Mouse (Mus musculus) liver (tissue): ENCODE data around the gene Tep1.
"Not testable (repeated sequence)": the region's sequence is repeated elsewhere in the genome, so short reads cannot be mapped to it uniquely, and the experiment has no call there.

Experiments
- DNase-seq: peaks from one replicate; pipeline ENCODE4 v3.0.0-alpha.2; 2020; ENCODE audit warnings: mixed read lengths

Gene Tep1

GRCm38 (mm10) chr14:50868211-50868610 lies 2.1 kb downstream of the Tep1 start:
- DNase-seq: no peak

- DNase-seq: no peak
Observed at GRCm38 (mm10) chr14:50866966-50867365, 3.4 kb downstream of the Tep1 start.

- not testable (repeated sequence) for DNase-seq
Observed at GRCm38 (mm10) chr14:50865005-50865404, 5.4 kb downstream of the Tep1 start.

GRCm38 (mm10) chr14:50862641-50863040 lies 7.7 kb downstream of the Tep1 start:
- DNase-seq: no peak

- no peak for DNase-seq
Observed at GRCm38 (mm10) chr14:50855788-50856187, 14.6 kb downstream of the Tep1 start.

- peak; percentile 30 for DNase-seq
Observed at GRCm38 (mm10) chr14:50837236-50837635, 33.1 kb downstream of the Tep1 start.

- no peak for DNase-seq
Observed at GRCm38 (mm10) chr14:50834435-50834834, 35.9 kb downstream of the Tep1 start.

GRCm38 (mm10) chr14:50833964-50834363 lies 36.4 kb downstream of the Tep1 start:
- peak; percentile 18 for DNase-seq

- DNase-seq: no peak
Observed at GRCm38 (mm10) chr14:50829878-50830277, 40.5 kb downstream of the Tep1 start.

- no peak for DNase-seq
Observed at GRCm38 (mm10) chr14:50826579-50826978, 43.8 kb downstream of the Tep1 start.

- no peak for DNase-seq
Observed at GRCm38 (mm10) chr14:50824219-50824618, 46.1 kb downstream of the Tep1 start.

GRCm38 (mm10) chr14:50823240-50823639 lies 47.1 kb downstream of the Tep1 start:
- DNase-seq: no peak

- DNase-seq: no peak
Observed at GRCm38 (mm10) chr14:50813060-50813459, 57.3 kb downstream of the Tep1 start.

GRCm38 (mm10) chr14:50807487-50808072 lies 62.8 kb downstream of the Tep1 start, which contains the start of the genes Ccnb1ip1 and Parp2:
Gene Ccnb1ip1, minus strand, starts transcription at chr14:50807732.
Gene Parp2, plus strand, starts transcription at chr14:50807841.
- peak; percentile 96 for DNase-seq

- not testable (repeated sequence) for DNase-seq
Observed at GRCm38 (mm10) chr14:50806469-50806868, 63.9 kb downstream of the Tep1 start.

- DNase-seq: no peak
Observed at GRCm38 (mm10) chr14:50804683-50805082, 65.7 kb downstream of the Tep1 start.

- no peak for DNase-seq
Observed at GRCm38 (mm10) chr14:50802843-50803562, 67.4 kb downstream of the Tep1 start.

GRCm38 (mm10) chr14:50802441-50802840 lies 67.9 kb downstream of the Tep1 start:
- no peak for DNase-seq

GRCm38 (mm10) chr14:50799502-50800259 lies 70.7 kb downstream of the Tep1 start:
- DNase-seq: peak; percentile 14

GRCm38 (mm10) chr14:50798512-50798911 lies 71.8 kb downstream of the Tep1 start:
- no peak for DNase-seq

GRCm38 (mm10) chr14:50796464-50796863 lies 73.9 kb downstream of the Tep1 start:
- DNase-seq: no peak

GRCm38 (mm10) chr14:50795965-50796364 lies 74.4 kb downstream of the Tep1 start:
- no peak for DNase-seq

GRCm38 (mm10) chr14:50795261-50795935 lies 75.0 kb downstream of the Tep1 start:
- DNase-seq: no peak
